Mouse (Mus musculus): ENCODE data around the gene Megf9.

DNA sequence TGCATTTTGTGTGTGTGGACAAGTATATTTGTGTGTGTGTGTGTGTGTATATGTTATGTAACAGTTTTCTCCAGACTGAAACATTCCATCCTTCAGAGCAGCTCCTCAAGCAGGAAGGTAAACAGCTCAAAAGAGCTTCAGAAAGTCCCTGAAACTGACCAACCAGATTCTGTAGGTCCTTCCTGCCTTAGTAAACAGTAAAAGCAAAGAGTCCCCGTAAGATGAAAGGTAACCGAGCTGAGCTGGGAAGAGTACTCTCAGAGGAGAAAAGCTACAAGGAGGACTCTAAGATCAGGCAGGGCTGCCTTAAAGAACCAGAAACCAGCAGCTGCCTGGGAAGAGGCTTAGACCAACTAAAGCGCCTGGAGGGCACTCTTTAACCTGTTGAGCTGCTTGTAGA is 9.6 kb upstream of the Megf9 start:
- no peak for TF ChIP-seq CTCF (IDR thresholded peaks at IDR 0.05)
- peak; percentile 60; the same call in 1 of the 2 replicates for TF ChIP-seq EP300 (IDR thresholded peaks at IDR 0.05)

Measured in lung, postnatal 0 days (tissue).